Mouse (Mus musculus) lung, postnatal 36 days (tissue): ENCODE data around the gene Gm49673.
"Not testable (repeated sequence)": the region's sequence is repeated elsewhere in the genome, so short reads cannot be mapped to it uniquely, and the experiment has no call there.

Source experiments
- DNase-seq: peaks from one replicate; pipeline ENCODE4 v3.0.0; 2022; ENCODE audit warnings: mixed read lengths

Gm49673 gene

DNA sequence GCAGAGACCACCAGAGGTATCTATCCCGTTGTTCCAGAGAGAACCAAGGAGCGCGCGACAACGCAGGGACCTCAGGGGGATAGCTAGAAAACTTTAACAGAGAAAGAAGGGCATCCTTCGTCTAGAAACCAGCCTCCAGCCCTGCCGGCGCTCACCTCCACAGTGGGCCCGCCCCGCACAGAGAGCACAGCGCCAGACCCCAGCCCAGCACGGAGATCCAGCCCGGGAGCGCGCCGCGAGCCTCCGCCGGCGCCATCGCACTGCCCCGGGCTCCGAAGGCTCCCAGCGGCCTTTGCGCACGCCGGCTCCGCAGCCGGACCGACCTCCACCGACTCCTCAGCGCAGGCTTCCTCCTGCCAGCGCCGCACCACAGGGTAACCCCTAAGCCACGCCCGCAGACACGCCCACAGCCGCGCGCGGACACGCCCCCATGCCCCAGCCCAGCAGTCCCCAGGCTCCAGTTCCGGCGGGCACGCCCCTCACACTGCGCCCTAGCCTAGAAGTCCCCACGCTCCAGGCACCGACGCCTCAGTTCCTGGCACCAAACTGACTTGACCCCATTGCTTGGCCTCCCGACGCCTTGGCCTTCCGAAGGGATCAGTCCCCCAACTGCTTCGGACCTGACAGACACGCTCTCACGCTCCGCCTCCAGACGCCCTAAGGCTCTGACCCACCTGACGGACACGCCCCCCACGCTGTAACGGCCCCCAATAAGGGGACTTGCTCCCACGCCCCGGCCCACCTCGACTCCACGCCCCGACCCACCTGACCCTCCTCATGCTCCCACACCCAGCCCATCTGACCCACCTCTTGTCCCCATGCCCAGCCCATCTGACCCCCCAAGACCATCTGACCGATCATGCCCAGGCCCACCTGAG lies at the start of gene Gm49673, which contains the start of gene Rnaset2a:
Gene Gm49673, minus strand, starts transcription at position 350 of the 878 bp plus-strand sequence.
Gene Rnaset2a, minus strand, starts transcription at position 659 of the 878 bp plus-strand sequence.
- peak; percentile 58 for DNase-seq

- DNase-seq: peak; percentile 23
Observed at GRCm38 (mm10) chr17:8195685-8196376, 48.2 kb upstream of the Gm49673 start.

DNA sequence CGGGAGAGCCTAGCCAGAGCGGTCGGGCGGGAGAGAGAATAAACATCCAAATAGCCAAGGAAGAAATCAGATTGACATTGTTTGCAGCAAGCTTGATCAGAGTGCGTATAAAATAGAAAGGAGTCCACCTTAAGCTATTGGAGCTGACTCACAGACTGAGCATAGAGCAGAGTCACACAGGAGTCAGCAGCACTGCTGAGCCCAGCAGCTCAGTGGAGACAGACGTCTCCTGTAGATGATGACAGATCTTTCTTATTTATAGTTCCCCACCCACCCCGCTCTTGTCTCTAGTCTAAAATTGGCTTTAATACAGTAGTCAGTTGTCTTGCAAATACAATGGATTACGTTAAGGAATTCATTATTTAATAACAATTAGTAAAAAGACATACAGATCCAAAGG lies 46.1 kb upstream of the Gm49673 start:
- DNase-seq: no peak

DNA sequence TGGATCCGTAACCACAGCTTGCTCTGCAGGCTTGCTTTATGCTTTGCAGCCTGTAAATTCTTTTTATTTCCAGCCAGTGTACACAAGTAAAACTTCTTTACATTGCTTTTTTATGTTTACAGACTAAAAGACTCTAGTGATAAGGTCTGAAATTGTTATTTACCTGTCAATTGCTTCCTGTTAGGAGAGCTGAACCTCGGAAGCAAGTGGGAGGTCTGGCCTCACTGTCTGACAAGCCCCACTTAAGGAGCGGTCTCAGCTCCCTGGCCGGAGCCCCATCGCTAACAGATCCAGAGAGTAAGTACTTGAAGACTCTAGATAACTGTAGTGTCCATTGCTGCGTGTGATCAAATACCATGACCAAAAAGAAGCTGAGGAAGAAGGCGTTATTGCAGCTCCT lies 36.6 kb upstream of the Gm49673 start:
- DNase-seq: no peak

DNA sequence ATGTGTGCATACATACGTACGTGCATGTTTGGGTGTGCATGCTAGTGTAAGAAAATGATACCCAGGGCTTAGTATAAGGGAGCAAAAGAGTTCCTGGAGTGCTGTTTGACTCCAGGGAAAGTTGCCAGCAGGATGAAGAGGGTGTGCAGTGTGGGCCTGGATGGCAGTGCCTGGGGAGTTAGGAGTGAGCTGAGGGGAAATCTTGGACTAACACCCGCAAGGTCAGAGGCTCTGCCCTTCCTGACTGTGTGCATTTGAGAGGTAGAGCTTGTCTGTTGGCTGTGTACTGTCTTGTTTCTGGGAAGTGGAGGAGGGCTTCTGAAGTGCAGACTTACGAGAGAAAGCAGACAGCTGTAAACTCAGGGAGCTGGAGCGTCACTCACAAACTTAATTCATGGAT lies 36.2 kb upstream of the Gm49673 start:
- no peak for DNase-seq

DNA sequence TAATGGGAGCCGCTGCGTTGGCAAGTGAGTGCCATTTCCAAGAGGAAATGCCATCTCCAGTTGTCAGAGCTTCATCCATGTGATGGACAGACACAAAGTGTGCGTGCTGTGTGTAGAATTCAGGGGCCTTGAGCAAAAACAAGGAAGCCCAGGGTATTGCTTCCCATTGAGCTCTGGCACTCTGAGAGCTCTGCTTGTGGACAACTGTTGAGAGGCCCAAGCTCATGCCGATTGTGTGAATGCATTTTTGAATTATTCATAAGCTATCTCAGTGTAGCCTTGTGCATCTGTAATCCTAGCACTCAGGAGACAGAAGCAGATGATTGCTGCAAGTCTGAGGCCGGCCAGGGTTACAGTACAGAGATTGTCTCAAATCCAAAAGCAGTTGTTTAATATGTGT lies 29.5 kb upstream of the Gm49673 start:
- no peak for DNase-seq

GRCm38 (mm10) chr17:8171081-8171480 lies 23.5 kb upstream of the Gm49673 start:
- no peak for DNase-seq

- DNase-seq: no peak
Observed at GRCm38 (mm10) chr17:8170331-8170730, 22.7 kb upstream of the Gm49673 start.

DNA sequence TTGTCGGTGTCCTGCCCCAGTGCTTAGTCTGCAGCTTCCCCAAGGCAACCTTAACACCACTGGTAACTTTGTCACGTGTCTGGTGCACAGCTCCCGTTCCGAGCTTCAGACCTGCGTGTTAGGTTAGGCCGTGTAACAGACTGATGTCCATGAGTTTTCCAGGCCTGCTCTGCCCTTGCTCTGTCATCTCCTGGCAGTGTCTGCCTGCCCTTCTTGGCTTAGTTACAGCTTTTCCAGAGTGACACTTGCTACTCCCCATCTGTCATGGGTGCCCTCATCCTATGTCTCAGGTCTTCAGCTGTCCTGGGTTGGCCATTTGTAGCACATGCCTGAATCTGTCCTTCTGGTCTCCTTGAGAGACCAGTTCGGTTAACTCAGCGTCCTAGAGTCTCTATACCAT lies 19.8 kb upstream of the Gm49673 start:
- peak; percentile 5 for DNase-seq

DNA sequence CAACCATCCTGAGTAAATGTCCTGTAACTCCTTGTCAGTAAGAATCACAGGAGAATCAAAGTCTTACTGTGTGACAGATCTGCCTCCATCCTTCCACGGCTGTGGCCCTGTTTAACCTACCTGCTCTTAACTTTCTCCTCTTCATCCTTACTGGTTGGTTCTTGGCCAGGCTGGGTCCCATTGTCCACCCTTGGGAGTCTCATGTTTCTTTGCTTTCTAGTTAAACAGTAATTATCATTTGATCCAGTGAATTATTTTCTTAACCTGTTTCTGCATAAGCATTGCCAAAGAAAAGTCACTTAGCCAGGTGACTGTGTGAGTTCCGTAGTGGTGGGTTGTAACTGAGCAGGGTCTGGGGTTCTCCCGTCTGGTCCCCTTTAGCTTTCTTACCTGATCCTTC lies 18.9 kb upstream of the Gm49673 start:
- DNase-seq: not testable (repeated sequence)

DNA sequence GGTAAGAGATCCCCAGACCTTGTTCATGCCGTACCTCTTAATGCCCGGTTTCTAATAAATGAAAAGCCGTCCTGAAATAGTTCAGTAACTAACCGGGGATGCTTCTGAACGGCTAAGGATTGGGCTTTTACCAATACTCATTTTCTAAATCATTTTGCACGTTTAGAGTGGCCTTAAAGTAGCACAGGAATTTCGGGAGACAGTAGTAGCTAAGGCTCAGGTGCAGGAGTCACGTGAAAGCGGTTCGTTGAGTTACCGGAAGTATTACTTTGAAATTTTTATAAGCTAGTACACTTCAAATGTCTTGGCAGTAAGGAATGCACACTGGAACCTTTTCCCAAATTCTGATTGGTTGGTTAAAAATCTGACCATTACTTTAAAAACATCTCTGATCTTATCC lies 18.4 kb upstream of the Gm49673 start:
- DNase-seq: peak; percentile 8

- peak; percentile 6 for DNase-seq
Observed at GRCm38 (mm10) chr17:8165608-8165945, 18.0 kb upstream of the Gm49673 start.

DNA sequence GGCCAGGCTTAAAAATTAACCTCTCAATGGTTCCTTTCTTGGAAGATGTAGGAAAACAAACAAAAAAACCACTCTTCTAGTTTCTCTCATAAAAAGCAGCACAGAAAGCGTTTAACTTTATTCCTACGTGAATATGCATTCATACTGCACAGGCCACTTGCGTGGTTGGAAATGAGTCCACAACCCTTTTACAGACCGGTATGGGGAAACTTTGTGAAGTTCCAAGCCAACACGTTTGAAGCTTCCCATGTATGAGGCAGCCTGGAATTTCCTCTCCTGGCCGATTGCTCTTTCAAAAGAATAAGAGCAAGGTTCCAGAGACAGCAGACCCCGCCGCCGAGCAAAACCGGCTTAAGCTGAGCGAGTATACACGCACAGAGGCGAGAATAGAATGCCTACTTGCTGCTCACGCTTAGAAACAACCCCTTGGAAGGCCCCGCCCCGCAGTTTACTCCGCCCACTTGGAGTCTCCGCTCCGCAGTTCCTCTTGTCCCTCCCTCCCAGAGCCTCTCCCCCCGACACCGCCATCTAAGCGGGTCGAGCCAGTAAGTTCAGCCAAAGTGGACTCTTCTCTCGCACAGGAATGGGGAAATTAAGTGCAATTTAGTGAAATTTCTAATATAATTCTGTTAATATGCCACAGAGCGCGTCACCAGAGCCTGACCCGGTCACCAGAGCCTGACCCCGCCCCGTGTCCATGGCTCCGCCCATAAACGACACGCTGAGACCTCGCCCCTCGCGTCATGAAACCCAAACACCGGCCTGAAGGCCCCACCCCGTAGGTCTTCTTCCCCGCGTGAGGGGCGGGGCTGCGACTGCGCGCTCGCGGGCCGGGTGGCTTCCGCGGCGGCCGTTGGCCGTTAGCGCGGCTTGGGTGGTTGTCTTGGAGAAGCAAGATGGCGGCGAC lies 17.4 kb upstream of the Gm49673 start, which contains the start of gene Fgfr1op:
Gene Fgfr1op, plus strand, starts transcription at position 801 of the 907 bp plus-strand sequence.
- peak; percentile 53 for DNase-seq

- DNase-seq: peak; percentile 79
Observed at GRCm38 (mm10) chr17:8160969-8161368, 13.4 kb upstream of the Gm49673 start.

DNA sequence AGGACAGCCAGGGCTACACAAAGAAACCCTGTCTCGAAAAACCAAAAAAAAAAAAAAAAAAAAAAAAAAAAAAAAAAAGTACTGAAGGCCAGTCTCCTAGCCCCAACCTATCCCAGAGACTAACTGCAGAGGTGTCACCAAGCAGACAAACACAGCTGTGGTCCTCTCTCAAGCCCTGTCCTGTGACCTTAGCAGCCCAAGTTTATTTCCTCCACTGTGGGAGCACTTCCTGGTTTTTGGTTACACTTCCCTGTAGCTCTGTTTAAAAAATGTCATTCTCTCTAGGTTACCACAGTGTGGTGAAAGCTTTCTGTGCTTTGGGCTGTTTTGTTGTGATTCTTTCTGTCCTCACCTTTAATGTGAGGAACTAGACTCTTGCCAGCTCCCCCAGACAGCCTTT lies 11.0 kb upstream of the Gm49673 start:
- not testable (repeated sequence) for DNase-seq

DNA sequence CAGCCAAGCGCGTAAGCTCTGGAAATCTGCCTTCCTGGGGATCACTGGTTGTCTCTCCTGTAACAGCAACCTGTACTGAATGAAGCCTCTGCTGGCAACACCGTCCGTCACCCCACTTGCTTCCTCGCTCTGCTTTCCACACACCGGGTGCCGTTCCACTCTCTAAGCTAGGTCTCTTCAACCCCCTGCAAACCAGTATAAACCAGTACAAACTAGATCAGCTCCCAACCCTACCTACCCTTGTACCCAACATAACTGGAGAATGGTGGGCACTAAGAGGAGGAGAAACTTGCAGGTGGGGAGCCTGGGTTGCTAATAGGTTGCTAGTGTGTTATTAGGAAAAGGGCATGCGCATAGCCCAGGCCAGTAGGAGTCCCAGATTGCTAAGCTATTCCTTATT lies 8.4 kb upstream of the Gm49673 start:
- not testable (repeated sequence) for DNase-seq

GRCm38 (mm10) chr17:8155010-8155409 lies 7.4 kb upstream of the Gm49673 start:
- not testable (repeated sequence) for DNase-seq

- DNase-seq: not testable (repeated sequence)
Observed at GRCm38 (mm10) chr17:8146931-8147330, 657 bp downstream of the Gm49673 start.

DNA sequence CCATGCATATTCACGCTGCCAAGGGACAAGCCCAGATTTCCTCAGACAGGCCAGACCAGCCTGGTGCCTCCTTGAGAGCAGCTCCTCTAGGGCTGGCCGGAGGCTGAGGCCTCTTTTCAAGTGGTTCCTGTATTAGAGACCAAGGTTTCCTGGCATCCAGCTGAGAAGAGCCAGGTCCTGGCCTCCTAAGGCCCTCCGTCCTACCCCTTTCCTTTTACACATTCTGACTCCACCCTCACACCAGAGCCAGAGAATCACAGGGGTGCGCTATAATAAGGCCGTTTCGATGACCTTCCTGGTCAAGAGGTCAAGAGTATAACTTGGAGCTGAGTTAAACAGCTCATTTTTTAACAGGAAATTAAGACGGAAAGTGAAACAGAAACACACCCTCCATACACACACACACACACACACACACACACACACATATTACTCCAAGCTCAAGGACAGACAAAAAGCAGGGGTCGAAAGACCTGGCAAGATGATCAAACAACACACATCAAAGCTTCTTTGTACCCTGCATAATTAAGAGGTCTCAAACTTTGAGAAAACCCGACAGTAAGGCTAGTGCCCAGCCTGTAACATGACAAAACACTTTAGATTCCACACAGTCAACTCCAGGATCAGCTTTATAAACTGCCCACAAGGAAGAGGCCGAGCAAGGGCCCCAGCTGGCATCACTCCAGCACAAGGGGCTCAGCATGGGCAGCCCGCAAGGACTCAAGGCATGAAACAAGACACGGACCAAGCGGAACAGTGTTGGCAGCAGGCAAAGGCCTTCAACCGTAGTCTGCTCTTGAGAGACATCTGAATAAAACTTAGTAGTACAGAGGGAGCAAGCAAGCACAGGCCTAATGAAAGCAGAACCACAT lies 3.5 kb downstream of the Gm49673 start:
- DNase-seq: peak; percentile 81

DNA sequence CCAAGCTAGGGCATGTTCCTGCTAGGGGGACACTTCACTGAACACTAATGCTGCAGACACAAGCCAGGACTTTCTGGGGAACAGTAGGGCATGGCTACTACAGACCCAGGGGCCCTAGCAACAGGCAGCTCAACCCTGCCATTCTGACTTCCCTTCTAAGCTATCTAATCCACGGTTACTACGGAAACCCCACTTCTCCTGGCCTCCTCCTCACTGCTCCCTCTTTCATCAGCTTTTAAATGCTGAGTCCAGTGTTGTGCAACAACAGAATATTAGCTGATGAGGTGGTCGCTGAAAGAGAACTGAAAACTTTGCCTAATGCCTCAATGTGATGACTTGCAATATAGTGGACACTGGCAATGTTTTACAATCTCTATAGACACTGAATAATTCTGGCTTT lies 7.4 kb downstream of the Gm49673 start:
- DNase-seq: peak; percentile 24

DNA sequence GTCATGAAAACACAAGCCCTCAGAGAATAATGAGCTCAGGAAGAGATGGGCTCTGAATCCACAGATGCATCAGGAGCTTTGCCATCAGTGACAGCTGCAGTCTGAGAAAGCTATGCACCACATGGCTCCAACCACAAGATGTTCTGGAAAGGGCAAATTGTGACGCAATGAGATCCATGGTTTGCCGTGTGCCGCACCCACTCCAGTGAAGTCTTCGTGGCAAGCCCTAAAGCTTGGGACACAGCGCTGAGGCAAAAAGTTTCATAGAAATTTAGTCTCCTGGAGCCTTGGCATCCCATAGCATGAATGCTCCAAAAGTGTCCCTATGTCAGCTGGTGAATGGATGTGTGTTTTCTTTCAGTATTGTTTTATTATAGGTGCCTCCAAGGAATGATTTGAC lies 9.5 kb downstream of the Gm49673 start:
- not testable (repeated sequence) for DNase-seq

GRCm38 (mm10) chr17:8130849-8131248 lies 16.7 kb downstream of the Gm49673 start:
- not testable (repeated sequence) for DNase-seq
